Mouse (Mus musculus) stomach, postnatal 0 days (tissue): ENCODE results near the gene Tnip2. TPM values are rescaled to one million over a fixed set of nuclear protein-coding genes. Genes with fewer than 3 reads are reported as not detected.

ENCODE experiments used
- ATAC-seq: fragments of 200-750 bp; cut with Nextera tagmentation; 2 replicates; pipeline ENCODE4 v1.8.0; 2017; ENCODE audit not compliant: low FRiP score, low TSS enrichment
- DNase-seq: peaks from one replicate; pipeline ENCODE4 v3.0.0-alpha.2; 2016; ENCODE audit warnings: low spot score
- H3K27ac ChIP-seq: fragments of 300-500 bp; sonication (generic); replicated peaks from 2 replicates; pipeline ENCODE4 v1.5.1; 2014; ENCODE audit warnings: mild to moderate bottlenecking, control low read depth
- H3K27me3 ChIP-seq: fragments of 300-500 bp; sonication (generic); 2 replicates; pipeline ENCODE4 v1.6.1; 2014; ENCODE audit warnings: low read length; ENCODE audit not compliant: control insufficient read depth, insufficient read depth
- H3K36me3 ChIP-seq: fragments of 300-500 bp; sonication (generic); 2 replicates; pipeline ENCODE4 v1.6.1; 2014; ENCODE audit warnings: low read length, mixed read lengths; ENCODE audit not compliant: control insufficient read depth, insufficient read depth
- H3K4me1 ChIP-seq: fragments of 300-500 bp; sonication (generic); replicated peaks from 2 replicates; pipeline ENCODE4 v1.6.1; 2014; ENCODE audit warnings: antibody characterized with exemption; ENCODE audit not compliant: control insufficient read depth, insufficient read depth
- H3K4me2 ChIP-seq: fragments of 300-500 bp; sonication (generic); replicated peaks from 2 replicates; pipeline ENCODE4 v1.6.1; 2014; ENCODE audit warnings: low read depth, mild to moderate bottlenecking, control low read depth, moderate library complexity
- H3K4me3 ChIP-seq: fragments of 300-500 bp; sonication (generic); 2 replicates; pipeline ENCODE4 v1.5.1; 2014; ENCODE audit warnings: low read depth, low read length, control low read depth
- H3K9ac ChIP-seq: fragments of 300-500 bp; sonication (generic); 2 replicates; pipeline ENCODE4 v1.6.1; 2014; ENCODE audit warnings: mild to moderate bottlenecking, low read length, control low read depth, mixed read lengths
- H3K9me3 ChIP-seq: fragments of 300-500 bp; sonication (generic); 2 replicates; pipeline ENCODE4 v1.6.1; 2016; ENCODE audit warnings: low read length; ENCODE audit not compliant: control insufficient read depth
- CTCF ChIP-seq: IDR thresholded peaks from 2 replicates; pipeline ENCODE4 v1.5.1; 2016; ENCODE audit warnings: antibody characterized with exemption, low read depth, mild to moderate bottlenecking, moderate library complexity
- EP300 ChIP-seq: optimal IDR thresholded peaks from 2 replicates; pipeline ENCODE3; 2016; ENCODE audit warnings: antibody characterized with exemption
- WGBS: fragments of 180-500 bp; shearing (Covaris S2); extraction: QIAGEN DNeasy Blood & Tissue Kit; methylation state at CpG from one replicate; pipeline ENCODE4 v1.1.7; 2014; 5-methylcytosine and 5-hydroxymethylcytosine counted together
- polyA plus RNA-seq: library from polyadenylated mRNA; unstranded; fragments of >200 nt; fragmentation: Nextera tagmentation; extraction: Ambion mirVana; gene quantifications from 2 replicates; pipeline ENCODE4 v1.2.1, GENCODE M21; 2015

The Tnip2 gene
- polyA plus RNA-seq, 1 experiment from 2014 or later, result 16.2 TPM

DNA sequence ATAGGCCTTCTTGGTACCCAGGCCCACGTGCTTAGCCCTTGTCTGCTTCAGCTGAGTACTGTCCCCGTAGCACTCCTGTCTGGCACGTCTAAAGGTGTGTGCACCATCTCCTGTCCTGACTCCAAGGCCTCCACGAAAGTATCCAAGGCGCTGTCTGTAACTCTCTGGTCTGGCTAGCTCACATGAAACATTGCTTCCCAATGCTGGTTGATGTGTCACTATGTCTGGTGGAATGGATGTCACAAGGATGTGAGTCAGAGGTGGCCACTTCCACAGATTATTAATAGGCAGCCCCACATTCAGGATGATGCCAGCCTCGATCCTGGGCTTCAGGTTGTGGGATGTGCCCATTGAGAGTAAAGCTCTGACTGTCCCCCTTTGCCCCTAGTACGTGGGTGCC, 22.0 kb upstream of the Tnip2 start:
- Histone ChIP-seq H3K4me1 (no peaks in the 10 kb centered on the region; the same call in 1 of the 2 replicates), H3K9ac (no peak overlapping the region), H3K4me3 (no peak overlapping the region), H3K4me2 (no peak overlapping the region), H3K9me3 (no peaks in the 10 kb centered on the region), H3K27me3 (no peaks in the 10 kb centered on the region), H3K27ac (no peak overlapping the region), H3K36me3 (no peaks in the 10 kb centered on the region)
- 86% methylated on average over 7 of the region's 7 CpGs for WGBS
- TF ChIP-seq EP300 (no peak), CTCF (no peak)
- no peak for ATAC-seq
- DNase-seq, result no peak

DNA sequence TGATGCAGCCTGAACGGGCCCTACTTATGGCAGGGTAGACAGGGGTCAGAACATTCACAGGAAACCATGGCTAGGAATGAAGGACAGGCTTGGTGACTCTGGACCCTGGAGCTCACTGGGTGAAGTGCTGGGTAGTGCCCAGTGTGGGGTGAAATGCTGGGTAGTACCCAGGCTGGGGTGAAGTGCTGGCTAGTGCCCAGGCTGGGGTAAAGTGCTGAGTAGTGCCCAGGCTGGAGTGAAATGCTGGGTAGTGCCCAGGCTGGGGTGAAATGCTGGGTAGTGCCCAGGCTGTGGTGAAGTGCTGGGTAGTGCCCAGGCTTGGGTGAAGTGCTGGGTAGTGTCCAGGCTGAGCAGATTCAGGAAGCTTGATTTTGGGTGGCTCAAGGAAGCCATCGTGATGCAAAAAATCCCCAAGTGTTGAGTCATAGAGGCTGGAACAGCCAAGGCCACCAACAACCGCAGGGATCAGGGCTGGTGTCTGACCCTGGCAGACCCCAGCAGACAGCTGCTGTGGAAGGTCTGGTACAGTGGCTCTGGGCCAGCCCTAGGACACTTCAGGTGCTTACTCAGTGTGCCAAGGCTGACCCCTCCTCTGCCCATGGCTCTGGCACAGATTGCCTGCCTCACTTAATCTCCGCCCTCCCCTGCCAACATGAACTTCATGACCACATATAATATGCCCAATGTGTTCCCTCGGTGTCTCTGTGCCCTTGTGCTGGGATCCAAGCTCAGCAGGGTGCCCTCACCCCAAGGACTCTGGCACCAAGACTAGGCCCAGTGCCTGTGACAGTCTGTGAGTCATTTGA, 21.2 kb upstream of the Tnip2 start:
- no peak for TF ChIP-seq CTCF
- TF ChIP-seq EP300, result no peak
- no peak for DNase-seq
- Histone ChIP-seq H3K4me2 (no peak overlapping the region), H3K9me3 (no peaks in the 10 kb centered on the region), H3K36me3 (no peaks in the 10 kb centered on the region), H3K4me1 (no peaks in the 10 kb centered on the region; the same call in 1 of the 2 replicates), H3K27ac (peak overlapping the region; percentile 49; the same call in 1 of the 2 replicates), H3K27me3 (no peaks in the 10 kb centered on the region), H3K9ac (no peak overlapping the region), H3K4me3 (no peak overlapping the region)
- WGBS, result 60% methylated on average over 5 of the region's 5 CpGs
- ATAC-seq, result peak; percentile 11; the same call in 1 of the 2 replicates

DNA sequence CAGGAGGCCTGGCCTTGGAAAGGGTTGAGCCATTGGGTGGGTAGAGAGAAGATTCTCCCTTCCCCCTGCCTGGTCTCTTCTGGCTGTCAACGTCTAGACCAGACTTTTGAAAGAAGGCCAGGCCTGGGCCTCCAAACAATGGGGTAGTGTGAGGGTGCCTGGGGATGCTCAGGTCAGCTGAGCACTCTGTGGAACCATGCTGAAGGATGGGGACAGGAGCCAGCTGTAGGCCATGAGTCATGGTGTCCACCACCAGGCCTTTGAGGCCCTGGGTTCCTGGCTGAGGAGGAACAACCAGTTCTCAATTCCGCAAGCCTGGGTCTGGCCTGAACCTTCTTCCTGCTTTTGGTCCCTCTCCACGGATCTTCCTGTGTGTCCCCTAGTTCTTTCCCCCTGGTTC, 20.0 kb upstream of the Tnip2 start:
- Histone ChIP-seq H3K4me2 (no peak overlapping the region), H3K4me3 (no peak overlapping the region), H3K9me3 (no peaks in the 10 kb centered on the region), H3K27me3 (no peaks in the 10 kb centered on the region), H3K9ac (no peak overlapping the region), H3K36me3 (no peaks in the 10 kb centered on the region), H3K4me1 (no peaks in the 10 kb centered on the region; the same call in 1 of the 2 replicates), H3K27ac (0 out of 2 replicates have a peak overlapping the region, but pooled peaks have one; percentile 45)
- 66% methylated on average over 3 of the region's 3 CpGs for WGBS
- TF ChIP-seq CTCF (no peak), EP300 (no peak)
- no peak for DNase-seq
- ATAC-seq, result no peak

DNA sequence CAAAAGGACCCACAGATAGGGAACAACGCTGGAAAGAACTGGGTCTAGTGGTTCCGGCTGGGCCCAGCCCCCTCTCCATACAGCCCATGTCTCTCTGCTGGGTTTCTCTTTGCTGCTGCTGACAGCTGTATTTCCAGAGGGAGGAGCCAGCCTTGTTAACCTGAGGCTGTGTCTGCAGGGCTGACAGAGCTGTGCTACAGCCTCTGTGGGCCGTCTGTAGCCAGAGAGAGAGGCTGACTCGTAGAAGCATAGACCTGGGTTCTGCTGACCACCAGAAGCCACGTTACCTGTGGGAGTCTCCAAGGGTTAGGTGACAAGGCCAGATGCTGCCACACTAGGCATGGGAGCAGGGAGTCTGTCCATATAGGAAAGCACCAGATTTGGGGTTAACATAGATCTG, 19.3 kb upstream of the Tnip2 start:
- H3K27me3 ChIP-seq, result no peaks in the 10 kb centered on the region
- DNase-seq, result no peak
- no peak overlapping the region for H3K9ac ChIP-seq
- no peak overlapping the region for H3K27ac ChIP-seq
- H3K4me3 ChIP-seq, result no peak overlapping the region
- H3K4me2 ChIP-seq, result no peak overlapping the region
- H3K4me1 ChIP-seq, result no peaks in the 10 kb centered on the region; the same call in 1 of the 2 replicates
- 80% methylated on average over 5 of the region's 5 CpGs for WGBS
- H3K9me3 ChIP-seq, result no peaks in the 10 kb centered on the region
- no peaks in the 10 kb centered on the region for H3K36me3 ChIP-seq
- TF ChIP-seq EP300 (no peak), CTCF (no peak)
- ATAC-seq, result no peak

DNA sequence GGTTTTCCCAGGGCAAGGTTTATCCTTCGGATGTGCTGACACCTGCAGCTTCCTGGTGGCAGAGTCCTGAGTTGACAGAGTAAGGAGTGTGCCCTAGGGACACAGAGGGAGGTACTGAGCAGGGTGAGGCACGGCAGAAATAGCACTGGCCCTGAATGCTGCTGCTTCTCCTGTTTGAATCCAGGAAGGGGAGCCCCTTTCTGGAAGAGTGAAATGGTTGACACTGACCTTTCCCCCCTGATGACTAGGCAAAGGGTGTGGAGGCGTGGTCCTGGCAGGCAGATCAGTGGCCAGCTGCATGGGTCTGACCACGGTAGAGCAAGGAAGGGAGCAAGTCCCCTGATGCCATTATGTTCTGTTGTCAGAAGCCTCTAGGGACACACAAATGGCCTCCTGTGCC, 16.9 kb upstream of the Tnip2 start:
- peak overlapping the region; percentile 65; the same call in 1 of the 2 replicates for H3K27ac ChIP-seq
- ATAC-seq, result no peak
- no peak overlapping the region for H3K4me2 ChIP-seq
- no peaks in the 10 kb centered on the region for H3K27me3 ChIP-seq
- DNase-seq, result no peak
- no peaks in the 10 kb centered on the region for H3K36me3 ChIP-seq
- no peak overlapping the region for H3K9ac ChIP-seq
- H3K9me3 ChIP-seq, result no peaks in the 10 kb centered on the region
- TF ChIP-seq EP300 (no peak), CTCF (peak; percentile 45)
- H3K4me1 ChIP-seq, result no peaks in the 10 kb centered on the region; the same call in 1 of the 2 replicates
- 34% methylated on average over 4 of the region's 4 CpGs for WGBS
- H3K4me3 ChIP-seq, result no peak overlapping the region

DNA sequence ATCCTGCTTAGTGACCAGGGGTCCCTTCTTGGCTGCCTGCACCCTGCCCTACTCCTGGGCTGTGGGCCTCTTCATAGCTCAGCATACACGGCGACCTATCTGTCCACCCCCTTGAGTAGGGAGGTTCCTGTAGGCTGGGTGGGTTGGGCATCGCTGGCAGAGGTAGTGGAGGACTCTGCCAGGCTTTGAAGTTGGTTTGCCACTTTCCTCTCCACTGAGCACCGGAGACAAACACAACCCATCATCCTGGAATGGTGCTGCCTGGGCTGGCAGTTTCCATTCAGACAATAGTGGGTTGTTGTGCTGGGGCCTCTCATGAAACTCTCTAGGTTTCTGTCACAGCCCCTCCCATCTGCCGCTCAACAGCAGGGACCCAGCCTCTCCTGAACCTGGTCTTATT, 16.3 kb upstream of the Tnip2 start:
- Histone ChIP-seq H3K4me2 (no peak overlapping the region), H3K36me3 (no peaks in the 10 kb centered on the region), H3K4me3 (no peak overlapping the region), H3K27ac (0 out of 2 replicates have a peak overlapping the region, but pooled peaks have one; percentile 49), H3K9me3 (no peaks in the 10 kb centered on the region), H3K9ac (no peak overlapping the region), H3K4me1 (no peaks in the 10 kb centered on the region; the same call in 1 of the 2 replicates), H3K27me3 (no peaks in the 10 kb centered on the region)
- TF ChIP-seq EP300 (no peak), CTCF (no peak)
- ATAC-seq (no peak), DNase-seq (no peak)
- 44% methylated on average over 5 of the region's 5 CpGs for WGBS
